Mouse (Mus musculus): ENCODE measurements around the gene Trim24.
A peak's percentile ranks its signal among the peaks of the same experiment; 100 is the strongest.
"Not testable (repeated sequence)": the region's sequence is repeated elsewhere in the genome, so short reads cannot be mapped to it uniquely, and the experiment has no call there.

The Trim24 gene

GRCm38 (mm10) chr6:37870245-37871136 lies at the start of gene Trim24:
Gene Trim24 (plus strand): TSS chr6:37870811.
- DNase-seq: peak; percentile 96

DNA sequence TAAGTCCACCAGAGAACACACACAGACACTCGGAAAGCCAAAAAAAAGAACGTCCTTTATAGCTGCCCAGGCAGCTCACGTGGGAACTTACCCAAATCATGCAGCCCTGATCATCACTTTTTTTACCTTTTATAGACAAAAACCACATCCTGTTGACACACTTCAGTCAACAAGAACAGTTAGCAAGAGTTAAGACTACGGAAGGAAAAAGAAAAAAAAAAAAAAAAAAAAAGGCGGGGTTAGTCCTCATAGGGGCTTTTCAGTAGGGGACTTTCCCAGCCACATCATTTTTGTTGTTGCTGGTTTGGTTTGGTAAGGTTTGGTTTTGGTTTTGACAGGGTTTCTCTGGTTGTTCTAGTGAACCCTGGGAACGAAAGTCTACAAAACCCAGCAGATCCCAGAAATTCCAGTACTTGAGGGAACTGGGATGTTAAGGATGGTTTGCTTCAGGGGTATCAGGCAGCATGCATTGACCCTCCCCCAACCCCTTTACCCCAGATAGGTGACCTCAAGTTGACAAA lies 49.0 kb upstream of the Trim24 start:
- no peak for DNase-seq

DNA sequence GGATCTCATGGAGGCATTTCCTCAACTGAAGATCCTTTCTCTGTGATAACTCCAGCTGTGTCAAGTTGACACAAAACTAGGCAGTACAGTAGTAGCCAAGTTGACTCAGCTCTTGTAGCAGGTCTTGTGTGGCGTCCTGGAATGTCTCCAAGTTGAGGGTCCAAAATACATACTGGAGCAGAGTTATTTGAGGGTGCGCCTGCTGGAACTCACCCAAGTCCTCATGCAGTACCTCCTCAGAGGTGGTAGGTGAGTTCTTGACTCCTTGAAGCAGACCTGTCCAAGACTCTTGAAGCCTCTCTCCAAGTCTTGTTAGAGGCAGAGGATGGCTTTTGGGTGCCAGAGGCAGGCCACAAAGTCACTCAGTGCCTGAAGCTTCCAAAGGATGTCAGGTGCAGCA lies 48.2 kb upstream of the Trim24 start:
- DNase-seq: no peak

DNA sequence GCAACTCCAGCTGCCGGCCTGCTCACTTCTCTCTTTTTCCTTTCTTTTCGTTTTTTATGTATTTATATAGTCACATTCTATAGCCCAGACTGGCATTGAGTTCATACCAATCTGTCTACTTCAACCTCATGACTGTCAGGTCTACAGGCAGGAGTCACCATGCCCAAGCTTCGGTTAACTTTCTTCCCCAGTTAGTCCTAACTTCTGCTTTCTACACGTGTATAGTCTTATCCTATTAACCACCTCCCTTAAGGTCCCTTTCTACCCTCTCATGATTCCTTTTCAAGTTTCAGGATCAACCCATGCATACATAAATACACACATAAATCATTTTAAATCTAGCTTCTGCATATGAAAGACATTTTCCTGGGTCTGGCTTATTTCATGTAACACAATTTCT lies 46.9 kb upstream of the Trim24 start:
- DNase-seq: no peak

DNA sequence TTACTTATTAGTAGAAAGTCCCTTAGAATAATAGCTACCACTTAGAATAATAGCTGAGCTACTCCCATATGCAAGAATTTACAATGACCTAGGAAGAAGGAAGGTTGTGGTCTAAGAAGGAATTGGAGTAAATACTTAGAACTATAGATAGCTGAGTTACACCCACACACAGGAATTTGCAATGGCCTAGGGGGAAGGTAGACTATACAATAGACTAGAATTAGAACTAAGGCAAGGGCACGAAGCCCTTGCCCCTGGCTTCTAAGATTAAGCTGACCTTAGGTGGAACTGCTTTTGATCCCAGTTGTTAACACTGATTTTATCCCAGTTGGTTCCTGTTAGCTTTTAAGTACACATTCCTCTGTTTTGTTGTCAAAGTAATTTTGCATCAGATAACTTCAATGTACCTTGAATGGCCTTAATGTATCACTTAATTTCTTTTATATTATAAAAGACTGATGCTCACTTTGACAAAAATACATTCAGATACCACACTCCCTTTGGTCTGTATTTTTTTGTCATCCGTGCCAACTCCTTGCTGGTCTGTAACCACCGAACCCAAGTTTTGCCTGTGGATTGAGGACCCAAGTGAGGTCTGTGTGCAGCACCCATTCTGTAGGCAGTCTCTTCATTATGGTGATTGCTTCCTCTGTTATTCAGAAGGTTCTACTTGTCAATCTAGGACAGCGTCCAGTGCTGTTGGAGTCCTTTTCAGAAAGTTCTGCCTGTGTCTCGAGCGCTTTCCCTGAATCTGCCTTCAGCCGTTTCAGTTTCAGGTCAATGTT lies 45.1 kb upstream of the Trim24 start:
- DNase-seq: not testable (repeated sequence)

DNA sequence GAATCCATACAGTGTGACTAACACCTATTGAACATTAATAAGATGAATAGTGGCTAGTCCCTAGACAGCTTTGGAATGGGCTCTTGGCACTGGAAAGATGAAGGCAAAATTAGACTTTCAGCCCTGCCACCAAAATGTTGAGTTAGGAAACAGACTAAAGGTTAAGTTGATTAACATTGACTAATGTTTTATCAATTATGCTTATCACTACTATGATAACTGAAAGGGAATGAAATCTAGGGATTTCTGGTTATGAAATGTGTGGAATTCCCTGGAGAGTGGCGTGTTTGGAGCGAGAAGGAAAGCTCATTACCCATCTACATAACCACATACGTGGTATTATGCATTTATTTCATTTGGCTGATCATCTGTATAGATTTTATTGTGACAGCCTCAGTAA lies 41.7 kb upstream of the Trim24 start:
- no peak for DNase-seq

- no peak for DNase-seq
Observed at GRCm38 (mm10) chr6:37829631-37830030, 41.0 kb upstream of the Trim24 start.

DNA sequence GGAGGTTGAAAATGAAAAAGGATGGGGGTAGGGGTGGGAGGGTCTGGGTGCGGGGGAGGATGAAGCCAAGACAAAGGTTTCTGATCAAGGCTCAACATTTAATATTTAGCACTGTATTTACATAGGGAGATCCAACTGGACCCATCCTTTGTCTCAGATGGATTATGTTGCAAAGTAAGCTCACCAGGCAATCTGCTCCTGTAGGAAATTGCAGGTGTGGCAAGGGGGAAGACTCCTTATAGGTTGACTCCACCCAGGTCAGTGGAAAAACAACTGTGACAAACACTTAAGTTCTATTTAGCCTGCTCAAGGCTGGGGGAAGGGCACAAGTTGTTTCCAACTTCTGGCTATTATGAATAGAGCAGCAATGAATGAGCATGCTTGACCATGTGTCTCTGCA lies 36.9 kb upstream of the Trim24 start:
- DNase-seq: no peak

DNA sequence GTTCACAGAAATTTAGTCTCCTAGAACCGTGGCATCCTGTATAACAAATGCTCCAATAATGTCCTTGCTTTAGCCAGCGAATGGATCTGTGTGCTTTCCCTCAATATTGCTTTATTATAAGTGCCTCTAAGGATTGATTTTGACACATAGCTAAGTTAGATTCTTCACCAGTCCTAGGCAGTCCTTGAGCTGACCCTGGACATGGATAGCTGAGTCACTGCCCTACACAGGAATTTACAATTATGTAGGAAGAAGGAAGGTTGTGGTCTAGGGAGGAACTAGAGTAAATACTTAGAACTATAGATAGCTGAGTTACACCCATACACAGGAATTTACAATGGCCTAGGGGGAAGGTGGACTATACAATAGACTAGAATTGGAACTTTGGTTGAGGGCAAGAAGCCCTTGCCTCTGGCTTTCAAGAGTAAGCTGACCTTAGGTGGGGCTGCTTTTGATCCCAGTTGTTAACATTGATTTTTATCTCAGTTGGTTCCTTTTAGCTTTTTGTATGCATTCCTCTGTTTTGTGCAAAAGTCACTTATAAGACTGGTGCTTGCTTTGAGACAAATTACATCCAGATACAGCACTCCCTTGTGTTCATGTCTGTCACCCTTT lies 33.6 kb upstream of the Trim24 start:
- DNase-seq: not testable (repeated sequence)

GRCm38 (mm10) chr6:37842779-37843605 lies 27.6 kb upstream of the Trim24 start:
- DNase-seq: no peak

DNA sequence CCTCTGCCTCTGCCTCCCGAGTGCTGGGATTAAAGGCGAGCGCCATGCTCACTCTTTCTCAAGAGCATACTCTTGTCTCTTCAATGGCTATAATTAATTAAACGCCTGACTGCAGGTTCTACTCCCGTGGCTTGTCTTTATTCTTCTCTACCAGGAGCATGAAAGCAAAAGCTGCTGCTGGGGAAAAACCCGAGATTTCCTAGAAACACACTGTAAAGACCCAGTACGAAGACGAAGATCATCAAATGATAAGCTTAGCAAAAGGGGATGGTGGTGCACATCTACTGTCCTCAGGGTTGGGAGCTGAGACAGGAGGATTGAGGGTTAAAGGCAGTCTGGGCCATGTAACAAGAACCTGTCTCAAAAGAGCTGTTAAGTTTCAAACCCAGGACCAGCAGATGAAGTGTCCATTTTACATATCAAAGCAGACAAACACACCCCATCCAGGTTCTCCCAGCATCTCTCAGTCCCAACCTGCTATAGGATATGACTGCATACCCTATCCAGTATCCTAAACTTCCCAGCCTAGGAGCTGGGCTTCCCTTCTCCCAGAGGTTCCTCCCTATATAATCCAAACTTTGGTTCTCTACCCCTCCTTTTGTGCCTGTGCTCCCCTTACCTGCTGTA lies 26.9 kb upstream of the Trim24 start:
- no peak for DNase-seq

DNA sequence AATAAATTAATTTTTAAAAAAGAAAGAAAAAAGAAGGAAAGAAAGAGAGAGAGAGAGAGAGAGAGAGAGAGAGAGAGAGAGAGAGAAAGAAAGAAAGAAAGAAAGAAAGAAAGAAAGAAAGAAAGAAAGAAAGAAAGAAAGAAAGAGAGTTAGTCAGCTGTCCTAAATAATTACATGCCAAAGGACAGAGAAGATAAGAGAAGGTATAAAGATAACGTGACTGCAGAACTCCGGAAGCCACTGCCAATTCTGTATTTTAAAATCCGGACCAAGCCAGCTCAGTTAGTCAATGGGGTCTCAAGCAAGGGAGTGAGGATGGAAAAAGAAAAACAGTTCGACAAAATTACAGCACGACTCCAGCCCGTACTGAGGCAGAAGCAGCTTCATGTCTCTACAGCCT lies 25.7 kb upstream of the Trim24 start:
- not testable (repeated sequence) for DNase-seq

DNA sequence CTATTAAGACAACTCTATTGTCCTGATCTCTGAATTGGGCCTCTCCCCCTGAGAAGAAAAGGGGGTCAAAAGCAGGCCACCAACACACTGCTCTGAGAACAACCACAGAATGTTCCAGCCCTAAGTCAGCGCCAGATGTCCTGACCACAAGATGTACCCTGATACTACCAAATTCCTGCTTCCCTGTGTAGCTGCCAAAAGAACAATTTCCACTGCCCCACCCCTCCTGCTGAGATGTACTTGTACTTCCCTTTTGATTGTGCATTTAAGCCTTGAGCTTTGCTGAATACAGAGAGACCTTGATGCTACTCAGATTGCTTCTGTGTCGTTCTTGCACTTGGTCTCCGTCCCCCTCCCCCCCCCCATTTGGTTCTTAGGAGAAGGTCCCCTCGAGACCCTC lies 23.1 kb upstream of the Trim24 start:
- not testable (repeated sequence) for DNase-seq

- no peak for DNase-seq
Observed at GRCm38 (mm10) chr6:37851352-37851751, 19.3 kb upstream of the Trim24 start.

- no peak for DNase-seq
Observed at GRCm38 (mm10) chr6:37853289-37853688, 17.3 kb upstream of the Trim24 start.

GRCm38 (mm10) chr6:37855384-37855783 lies 15.2 kb upstream of the Trim24 start:
- DNase-seq: no peak

- DNase-seq: not testable (repeated sequence)
Observed at GRCm38 (mm10) chr6:37856300-37856699, 14.3 kb upstream of the Trim24 start.

DNA sequence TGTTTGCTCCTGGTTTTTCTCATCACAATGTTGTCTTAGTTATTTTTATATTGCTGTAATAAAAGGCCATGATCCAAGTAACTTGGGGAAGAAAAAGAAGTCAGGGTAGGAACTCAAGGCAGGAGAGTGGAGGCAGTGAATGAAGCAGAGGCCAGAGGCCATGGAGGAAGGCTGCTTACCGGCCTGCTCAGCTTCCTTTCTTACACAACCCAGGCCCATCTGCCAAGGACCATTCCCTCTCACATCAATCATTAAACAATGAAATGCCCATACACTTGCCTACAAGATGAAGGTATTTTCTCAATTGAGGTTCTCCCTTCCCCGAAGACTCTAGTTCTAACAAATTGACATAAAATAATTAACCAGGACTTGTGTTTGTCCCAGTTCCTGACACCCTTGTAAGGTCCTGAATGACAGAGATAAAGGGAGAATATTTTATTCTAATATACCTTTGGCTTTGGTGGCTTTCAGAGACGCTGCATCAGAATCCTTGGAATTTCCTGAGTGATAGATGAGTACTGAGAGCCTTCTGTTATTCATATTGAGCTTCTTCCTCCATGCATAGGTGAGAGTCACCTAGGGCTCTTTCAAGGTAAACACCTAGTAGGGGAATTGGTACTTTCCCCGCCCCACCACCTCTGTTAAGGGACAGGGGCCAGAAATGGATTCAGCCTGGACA lies 13.3 kb upstream of the Trim24 start:
- no peak for DNase-seq

- DNase-seq: no peak
Observed at GRCm38 (mm10) chr6:37858126-37858525, 12.5 kb upstream of the Trim24 start.

- no peak for DNase-seq
Observed at GRCm38 (mm10) chr6:37862893-37863292, 7.7 kb upstream of the Trim24 start.

Measured in right cerebral cortex, postnatal 25 days (tissue).